Mouse (Mus musculus) kidney, embryonic 16.5 days (tissue): ENCODE results near the gene Krt83. TPM values are rescaled to one million over a fixed set of nuclear protein-coding genes. Genes with fewer than 3 reads are reported as not detected.

ENCODE experiments used
- ATAC-seq: fragments of 200-750 bp; cut with Nextera tagmentation; 2 replicates; pipeline ENCODE4 v1.8.0; 2017; ENCODE audit warnings: moderate TSS enrichment; ENCODE audit not compliant: low FRiP score, low TSS enrichment
- H3K27ac ChIP-seq: fragments of 300-500 bp; sonication (generic); 2 replicates; pipeline ENCODE4 v1.5.1; 2014; ENCODE audit warnings: low read length
- H3K27me3 ChIP-seq: fragments of 300-500 bp; sonication (generic); 2 replicates; pipeline ENCODE4 v1.6.1; 2014; ENCODE audit warnings: low read length, control low read depth, mixed read lengths; ENCODE audit not compliant: insufficient read depth
- H3K36me3 ChIP-seq: fragments of 300-500 bp; sonication (generic); 2 replicates; pipeline ENCODE4 v1.6.1; 2014; ENCODE audit warnings: low read length, control low read depth, mixed read lengths; ENCODE audit not compliant: insufficient read depth
- H3K4me1 ChIP-seq: fragments of 300-500 bp; sonication (generic); 2 replicates; pipeline ENCODE4 v1.6.1; 2014; ENCODE audit warnings: low read length, control low read depth, mixed read lengths; ENCODE audit not compliant: insufficient read depth
- H3K4me2 ChIP-seq: fragments of 300-500 bp; sonication (generic); replicated peaks from 2 replicates; pipeline ENCODE4 v1.6.1; 2014; ENCODE audit warnings: low read depth, low read length
- H3K4me3 ChIP-seq: fragments of 300-500 bp; sonication (generic); 2 replicates; pipeline ENCODE4 v1.5.1; 2014; ENCODE audit warnings: mild to moderate bottlenecking, low read length
- H3K9ac ChIP-seq: fragments of 300-500 bp; sonication (generic); replicated peaks from 2 replicates; pipeline ENCODE4 v1.6.1; 2014; ENCODE audit warnings: low read length
- H3K9me3 ChIP-seq: fragments of 300-500 bp; sonication (generic); 2 replicates; pipeline ENCODE4 v1.6.1; 2016; ENCODE audit warnings: low read length, control low read depth
- WGBS: fragments of 180-500 bp; shearing (Covaris S2); extraction: QIAGEN DNeasy Blood & Tissue Kit; methylation state at CpG from one replicate; pipeline ENCODE4 v1.1.7; 2014; 5-methylcytosine and 5-hydroxymethylcytosine counted together
- polyA plus RNA-seq: library from polyadenylated mRNA; unstranded; fragments of >200 nt; fragmentation: Nextera tagmentation; extraction: Ambion mirVana; gene quantifications from 2 replicates; pipeline ENCODE4 v1.2.1, GENCODE M21; 2015

Krt83 gene
- polyA plus RNA-seq, 1 experiment from 2014 or later: not detected

GRCm38 (mm10) chr15:101506896-101507758, 15.8 kb upstream of the Krt83 start:
- ATAC-seq: peak; percentile 46; the same call in 1 of the 2 replicates
- H3K4me1 ChIP-seq: peaks cover 8% of the 10 kb centered on the region
- H3K36me3 ChIP-seq: no peaks in the 10 kb centered on the region
- H3K27ac ChIP-seq: no peak overlapping the region
- WGBS: 27% methylated on average over 14 of the region's 14 CpGs
- no peak overlapping the region for H3K4me2 ChIP-seq
- no peaks in the 10 kb centered on the region for H3K27me3 ChIP-seq
- no peak overlapping the region for H3K4me3 ChIP-seq
- no peak overlapping the region for H3K9ac ChIP-seq
- no peaks in the 10 kb centered on the region for H3K9me3 ChIP-seq

GRCm38 (mm10) chr15:101497181-101497580, 5.9 kb upstream of the Krt83 start:
- Histone ChIP-seq H3K9ac (no peak overlapping the region), H3K36me3 (no peaks in the 10 kb centered on the region), H3K27me3 (no peaks in the 10 kb centered on the region), H3K9me3 (no peaks in the 10 kb centered on the region), H3K4me2 (no peak overlapping the region), H3K4me3 (no peak overlapping the region), H3K27ac (no peak overlapping the region), H3K4me1 (peaks cover 7% of the 10 kb centered on the region; the same call in 1 of the 2 replicates)
- WGBS: 75% methylated on average over 2 of the region's 2 CpGs
- no peak for ATAC-seq

- Histone ChIP-seq H3K4me2 (no peak overlapping the region), H3K4me3 (no peak overlapping the region), H3K9me3 (no peaks in the 10 kb centered on the region), H3K27ac (no peak overlapping the region), H3K36me3 (no peaks in the 10 kb centered on the region), H3K27me3 (no peaks in the 10 kb centered on the region), H3K9ac (no peak overlapping the region), H3K4me1 (peaks cover 7% of the 10 kb centered on the region; the same call in 1 of the 2 replicates)
- no peak for ATAC-seq
- whole genome bisulfite sequencing: 70% methylated on average over 8 of the region's 8 CpGs
Observed at GRCm38 (mm10) chr15:101495266-101495665, 4.0 kb upstream of the Krt83 start.

GRCm38 (mm10) chr15:101494203-101494602, 2.9 kb upstream of the Krt83 start:
- WGBS: 46% methylated on average over 1 of the region's 1 CpGs
- Histone ChIP-seq H3K9me3 (no peaks in the 10 kb centered on the region), H3K27ac (no peak overlapping the region), H3K4me2 (no peak overlapping the region), H3K27me3 (no peaks in the 10 kb centered on the region), H3K4me3 (no peak overlapping the region), H3K9ac (no peak overlapping the region), H3K36me3 (no peaks in the 10 kb centered on the region), H3K4me1 (peaks cover 7% of the 10 kb centered on the region; the same call in 1 of the 2 replicates)
- ATAC-seq: no peak

- no peak for ATAC-seq
- Histone ChIP-seq H3K9me3 (no peaks in the 10 kb centered on the region), H3K4me3 (no peak overlapping the region), H3K4me2 (no peak overlapping the region), H3K4me1 (peaks cover 7% of the 10 kb centered on the region; the same call in 1 of the 2 replicates), H3K27me3 (no peaks in the 10 kb centered on the region), H3K27ac (no peak overlapping the region), H3K9ac (no peak overlapping the region), H3K36me3 (no peaks in the 10 kb centered on the region)
- WGBS: 93% methylated on average over 6 of the region's 6 CpGs
Observed at GRCm38 (mm10) chr15:101493713-101494112, 2.4 kb upstream of the Krt83 start.

- WGBS: 19% methylated on average over 8 of the region's 8 CpGs
- ATAC-seq: no peak
Observed at GRCm38 (mm10) chr15:101492718-101493117, 1.4 kb upstream of the Krt83 start.

GRCm38 (mm10) chr15:101485911-101486635, 5.2 kb downstream of the Krt83 start:
- H3K9me3 ChIP-seq: no peaks in the 10 kb centered on the region
- no peaks in the 10 kb centered on the region for H3K27me3 ChIP-seq
- H3K4me2 ChIP-seq: no peak overlapping the region
- H3K36me3 ChIP-seq: no peaks in the 10 kb centered on the region
- WGBS: 73% methylated on average over 11 of the region's 11 CpGs
- no peak overlapping the region for H3K27ac ChIP-seq
- no peak for ATAC-seq
- peaks cover 4% of the 10 kb centered on the region; the same call in 1 of the 2 replicates for H3K4me1 ChIP-seq
- no peak overlapping the region for H3K4me3 ChIP-seq
- H3K9ac ChIP-seq: no peak overlapping the region

More at GRCm38 (mm10) chr15:101492718-101493117, 1.4 kb upstream of the Krt83 start:
- H3K27ac ChIP-seq: no peak overlapping the region
- no peaks in the 10 kb centered on the region for H3K9me3 ChIP-seq
- no peak overlapping the region for H3K4me2 ChIP-seq
- no peak overlapping the region for H3K4me3 ChIP-seq
- H3K27me3 ChIP-seq: no peaks in the 10 kb centered on the region
- no peak overlapping the region for H3K9ac ChIP-seq
- no peaks in the 10 kb centered on the region for H3K36me3 ChIP-seq
- H3K4me1 ChIP-seq: peaks cover 7% of the 10 kb centered on the region; the same call in 1 of the 2 replicates

GRCm38 (mm10) chr15:101484939-101485338, 6.4 kb downstream of the Krt83 start:
- Histone ChIP-seq H3K27me3 (no peaks in the 10 kb centered on the region), H3K4me1 (peaks cover 4% of the 10 kb centered on the region; the same call in 1 of the 2 replicates), H3K9ac (no peak overlapping the region), H3K36me3 (no peaks in the 10 kb centered on the region), H3K4me2 (no peak overlapping the region), H3K4me3 (no peak overlapping the region), H3K9me3 (no peaks in the 10 kb centered on the region), H3K27ac (no peak overlapping the region)
- WGBS: 47% methylated on average over 1 of the region's 1 CpGs
- no peak for ATAC-seq

- Histone ChIP-seq H3K4me3 (no peak overlapping the region), H3K9me3 (no peaks in the 10 kb centered on the region), H3K4me2 (no peak overlapping the region), H3K27ac (no peak overlapping the region), H3K27me3 (peaks cover 5% of the 10 kb centered on the region; the same call in 1 of the 2 replicates), H3K9ac (no peak overlapping the region), H3K4me1 (peaks cover 14% of the 10 kb centered on the region; the same call in 1 of the 2 replicates), H3K36me3 (no peaks in the 10 kb centered on the region)
- no peak for ATAC-seq
- WGBS: 56% methylated on average over 1 of the region's 1 CpGs
Observed at GRCm38 (mm10) chr15:101483646-101484045, 7.7 kb downstream of the Krt83 start.
